Mouse (Mus musculus): ENCODE data around the gene Hadhb. TPM values are rescaled to one million over a fixed set of nuclear protein-coding genes. Genes with fewer than 3 reads are reported as not detected.

Hadhb gene
- polyA plus RNA-seq (2015; fragmentation: Nextera tagmentation; extraction: Ambion mirVana), result 66.4 and 70.4 TPM in 2 replicates

DNA sequence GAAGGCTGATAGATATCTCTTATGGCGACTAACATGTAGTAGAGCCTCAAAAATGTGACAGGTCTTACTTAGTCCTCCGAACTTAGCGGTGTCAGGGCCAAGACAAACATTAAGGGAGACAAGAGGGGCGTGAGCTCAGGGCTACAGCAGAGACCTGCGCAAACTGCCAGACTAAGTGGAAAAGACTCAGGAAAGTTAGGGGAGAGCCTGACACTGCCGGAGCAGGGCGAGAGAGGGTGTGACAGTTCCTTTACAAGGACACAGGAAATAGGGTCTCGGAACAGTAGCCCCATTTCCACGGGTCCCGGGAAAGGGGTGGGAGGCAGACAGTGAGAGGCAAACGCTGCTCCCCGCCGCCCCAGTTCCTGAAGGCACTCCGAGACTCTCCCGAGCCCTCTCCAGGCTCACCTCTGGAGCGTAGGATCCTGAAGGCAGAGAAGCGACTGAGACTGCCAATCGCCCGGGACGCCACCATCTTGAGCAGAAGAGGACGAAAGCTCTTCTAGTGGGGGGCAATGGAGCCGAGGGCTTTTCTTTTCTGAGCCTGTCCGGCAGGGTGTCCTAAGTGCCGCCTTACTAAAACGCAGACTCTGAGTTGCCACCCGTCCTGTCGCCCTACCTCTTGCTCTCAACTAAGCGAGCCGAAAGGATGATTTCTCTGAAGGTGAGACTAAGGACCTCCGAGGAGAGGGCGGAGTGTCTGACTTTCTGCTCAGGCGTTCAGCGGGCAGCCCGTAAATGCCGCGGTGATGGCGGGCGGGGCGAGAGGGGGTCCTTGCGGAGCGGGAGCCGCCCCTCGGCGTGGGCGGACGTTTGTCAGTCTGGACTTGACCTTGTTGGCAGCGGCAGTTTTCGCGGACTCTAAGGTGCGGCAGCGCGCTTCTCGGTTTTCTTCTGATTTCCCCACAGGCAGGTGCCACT lies at the start of gene Hadhb, which contains the start of gene Hadha:
Hadhb (plus strand) TSS at position 775 of the 921 bp plus-strand sequence.
Hadha (minus strand) TSS at position 689 of the 921 bp plus-strand sequence.
- peak; percentile 93 for ATAC-seq
- Histone ChIP-seq H3K4me3 (ENCODE audit: low read length) (peak within 1 kb of the TSS; percentile 63), H3K9me3 (ENCODE audit: control insufficient read depth, low read length) (no peaks in the 10 kb centered on the region), H3K36me3 (ENCODE audit: control insufficient read depth, insufficient read depth, low read length) (no peaks in the 10 kb centered on the region), H3K4me2 (ENCODE audit: low read length) (peak within 1 kb of the TSS; percentile 86), H3K27me3 (replicated peaks; ENCODE audit: control insufficient read depth, insufficient read depth, low read length) (no peaks in the 10 kb centered on the region), H3K9ac (ENCODE audit: low read depth, low read length) (peak within 1 kb of the TSS; percentile 78), H3K27ac (ENCODE audit: low read depth, low read length) (peak within 1 kb of the TSS; percentile 93), H3K4me1 (ENCODE audit: control insufficient read depth, insufficient read depth, low read depth, low read length) (peaks cover 21% of the 10 kb centered on the region)
- under 1% methylated on average over 44 of the region's 53 CpGs for WGBS

DNA sequence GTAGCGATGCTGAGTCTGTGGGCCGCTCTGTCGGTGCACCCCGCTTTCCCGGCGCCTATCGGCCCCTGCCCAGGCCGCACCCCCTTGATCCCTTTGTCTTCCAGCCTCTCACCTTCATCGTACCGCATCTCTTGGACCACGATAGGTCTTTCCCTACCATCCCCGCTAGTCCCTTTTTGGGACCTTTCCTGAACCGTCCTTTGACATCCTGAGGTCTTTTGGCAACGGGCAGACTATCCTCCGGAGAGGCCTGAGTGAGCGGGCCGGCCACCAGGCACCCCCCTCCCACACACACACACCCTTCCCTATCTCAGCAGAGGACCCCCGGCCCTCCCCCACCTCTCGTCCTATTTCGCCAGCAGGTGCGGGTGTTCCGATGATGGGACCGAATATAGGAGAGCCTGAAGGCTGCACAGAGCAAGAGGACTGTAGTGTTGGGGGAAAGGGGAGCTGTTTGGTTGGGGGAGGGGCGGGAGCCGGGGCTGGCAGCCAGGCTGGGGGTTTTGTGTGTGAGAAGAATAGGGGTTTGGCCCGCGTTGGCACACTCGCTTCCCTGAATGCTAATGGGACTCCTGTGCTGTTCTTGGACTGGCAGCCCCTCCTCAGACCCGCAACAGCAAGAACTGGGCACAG lies 49.3 kb upstream of the Hadhb start, which contains the start of gene 3110082J24Rik:
3110082J24Rik (minus strand) TSS at position 419 of the 633 bp plus-strand sequence.
- WGBS, result under 1% methylated on average over 28 of the region's 29 CpGs
- peak within 1 kb of the TSS; percentile 81 for H3K9ac ChIP-seq (ENCODE audit: low read depth, low read length)
- no peaks in the 10 kb centered on the region for H3K9me3 ChIP-seq (ENCODE audit: control insufficient read depth, low read length)
- peak within 1 kb of the TSS; percentile 96 for H3K4me2 ChIP-seq (ENCODE audit: low read length)
- no peaks in the 10 kb centered on the region for H3K36me3 ChIP-seq (ENCODE audit: control insufficient read depth, insufficient read depth, low read length)
- peak; percentile 64 for ATAC-seq
- H3K4me3 ChIP-seq (ENCODE audit: low read length), result peak within 1 kb of the TSS; percentile 75
- H3K4me1 ChIP-seq (ENCODE audit: control insufficient read depth, insufficient read depth, low read depth, low read length), result peaks cover 34% of the 10 kb centered on the region
- peak within 1 kb of the TSS; percentile 52 for H3K27ac ChIP-seq (ENCODE audit: low read depth, low read length)
- H3K27me3 ChIP-seq (replicated peaks; ENCODE audit: control insufficient read depth, insufficient read depth, low read length), result peaks cover 4% of the 10 kb centered on the region

DNA sequence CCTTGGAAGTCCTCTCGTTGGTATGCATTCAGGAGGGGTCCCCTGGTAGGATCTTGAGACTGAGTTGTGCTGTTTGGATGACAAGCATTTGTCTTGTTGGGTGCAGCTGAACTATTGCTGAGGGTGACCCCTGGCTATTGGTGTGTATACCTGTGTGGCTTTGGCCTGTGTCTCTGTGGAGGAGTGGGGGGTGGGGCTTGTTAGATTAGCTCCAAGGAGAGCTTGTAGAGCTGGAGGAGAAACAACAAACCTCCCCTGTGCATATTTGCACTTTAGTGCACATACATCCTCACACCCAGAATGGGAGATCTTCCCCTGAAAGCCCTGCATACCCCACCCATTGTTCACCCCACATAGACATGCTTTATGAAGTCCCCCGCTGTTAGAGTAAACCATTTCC lies 48.3 kb upstream of the Hadhb start:
- peak overlapping the region; percentile 75 for H3K4me3 ChIP-seq (ENCODE audit: low read length)
- H3K27ac ChIP-seq (ENCODE audit: low read depth, low read length), result peak overlapping the region; percentile 52
- H3K9ac ChIP-seq (ENCODE audit: low read depth, low read length), result peak overlapping the region; percentile 15; the same call in 1 of the 2 replicates
- peak overlapping the region; percentile 96 for H3K4me2 ChIP-seq (ENCODE audit: low read length)
- H3K4me1 ChIP-seq (ENCODE audit: control insufficient read depth, insufficient read depth, low read depth, low read length), result peaks cover 44% of the 10 kb centered on the region
- ATAC-seq, result no peak
- peaks cover 6% of the 10 kb centered on the region for H3K27me3 ChIP-seq (replicated peaks; ENCODE audit: control insufficient read depth, insufficient read depth, low read length)
- no peaks in the 10 kb centered on the region for H3K36me3 ChIP-seq (ENCODE audit: control insufficient read depth, insufficient read depth, low read length)
- WGBS, result 0% methylated on average over 2 of the region's 2 CpGs
- no peaks in the 10 kb centered on the region for H3K9me3 ChIP-seq (ENCODE audit: control insufficient read depth, low read length)

DNA sequence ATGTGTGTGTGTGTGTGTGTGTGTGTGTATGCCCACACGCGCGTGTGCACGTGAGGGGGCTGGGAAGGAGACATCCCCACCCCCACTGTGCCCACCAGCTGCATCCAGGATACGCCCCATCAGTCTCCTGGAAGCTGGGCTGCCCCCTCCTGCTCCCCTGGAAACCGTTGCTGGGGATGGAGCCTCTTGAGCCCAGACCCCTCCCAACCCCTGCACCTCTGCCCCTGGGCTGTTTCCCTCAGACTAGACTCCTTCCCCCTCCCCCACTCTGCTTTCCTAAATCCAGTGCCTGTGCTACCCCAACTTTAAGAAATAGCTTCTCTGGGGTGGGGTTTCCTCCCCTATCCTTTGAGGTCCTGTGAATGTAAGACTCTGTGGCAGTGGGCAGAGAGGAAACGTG lies 47.9 kb upstream of the Hadhb start:
- WGBS, result 6% methylated on average over 7 of the region's 7 CpGs
- peak; percentile 28; the same call in 1 of the 2 replicates for ATAC-seq
- Histone ChIP-seq H3K9ac (ENCODE audit: low read depth, low read length) (no peak overlapping the region; the same call in 1 of the 2 replicates), H3K27me3 (replicated peaks; ENCODE audit: control insufficient read depth, insufficient read depth, low read length) (peaks cover 10% of the 10 kb centered on the region), H3K4me1 (ENCODE audit: control insufficient read depth, insufficient read depth, low read depth, low read length) (peaks cover 44% of the 10 kb centered on the region), H3K4me3 (ENCODE audit: low read length) (peak overlapping the region; percentile 75), H3K4me2 (ENCODE audit: low read length) (peak overlapping the region; percentile 96), H3K27ac (ENCODE audit: low read depth, low read length) (peak overlapping the region; percentile 80), H3K36me3 (ENCODE audit: control insufficient read depth, insufficient read depth, low read length) (no peaks in the 10 kb centered on the region), H3K9me3 (ENCODE audit: control insufficient read depth, low read length) (no peaks in the 10 kb centered on the region)

DNA sequence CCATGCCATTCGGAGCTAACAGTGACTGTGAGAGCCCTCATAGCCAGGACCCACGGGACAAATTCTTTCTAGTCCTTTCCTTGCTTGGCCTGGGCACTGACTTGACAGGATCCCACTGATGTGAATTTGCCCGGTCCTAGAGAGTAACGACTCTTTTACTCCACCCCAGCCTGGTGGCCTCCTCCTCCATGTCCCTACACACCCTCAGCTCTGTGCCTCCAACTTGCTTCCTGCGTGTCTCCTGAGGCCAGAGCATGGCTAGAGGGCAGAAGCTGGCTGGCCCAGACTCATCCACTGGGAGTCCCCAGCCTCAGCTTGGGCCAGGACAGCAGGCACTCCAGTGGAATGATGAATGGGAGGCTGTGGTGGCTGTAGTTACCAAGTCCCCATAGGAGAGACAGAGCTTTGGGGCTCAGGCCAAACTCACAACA lies 47.4 kb upstream of the Hadhb start:
- peak overlapping the region; percentile 13; the same call in 1 of the 2 replicates for H3K4me3 ChIP-seq (ENCODE audit: low read length)
- WGBS, result 2% methylated on average over 5 of the region's 5 CpGs
- peaks cover 12% of the 10 kb centered on the region for H3K27me3 ChIP-seq (replicated peaks; ENCODE audit: control insufficient read depth, insufficient read depth, low read length)
- peaks cover 44% of the 10 kb centered on the region for H3K4me1 ChIP-seq (ENCODE audit: control insufficient read depth, insufficient read depth, low read depth, low read length)
- H3K36me3 ChIP-seq (ENCODE audit: control insufficient read depth, insufficient read depth, low read length), result no peaks in the 10 kb centered on the region
- ATAC-seq, result peak; percentile 51
- peak overlapping the region; percentile 96 for H3K4me2 ChIP-seq (ENCODE audit: low read length)
- H3K9me3 ChIP-seq (ENCODE audit: control insufficient read depth, low read length), result no peaks in the 10 kb centered on the region
- H3K9ac ChIP-seq (ENCODE audit: low read depth, low read length), result 0 out of 2 replicates have a peak overlapping the region, but pooled peaks have one; percentile 22
- H3K27ac ChIP-seq (ENCODE audit: low read depth, low read length), result peak overlapping the region; percentile 80

DNA sequence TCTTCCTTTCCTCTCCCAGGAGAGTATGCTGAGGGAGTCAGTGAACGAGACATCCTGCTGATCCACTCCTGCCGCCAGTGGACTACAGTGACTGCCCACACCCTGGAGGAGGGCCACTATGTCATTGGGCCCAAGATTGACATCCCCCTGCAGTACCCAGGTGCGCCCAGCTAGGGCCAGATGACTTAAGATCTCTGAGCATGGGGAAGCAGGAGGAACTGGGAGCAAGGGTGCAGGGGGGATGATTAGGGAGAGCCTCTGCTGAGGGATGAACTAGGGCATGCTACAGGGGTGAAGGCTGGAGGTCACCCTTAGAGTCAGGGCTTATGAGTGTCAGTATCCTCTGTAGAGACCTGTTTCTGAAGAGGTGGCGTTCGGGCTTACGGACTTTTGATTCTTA lies 46.8 kb upstream of the Hadhb start:
- Histone ChIP-seq H3K4me1 (ENCODE audit: control insufficient read depth, insufficient read depth, low read depth, low read length) (peaks cover 44% of the 10 kb centered on the region), H3K36me3 (ENCODE audit: control insufficient read depth, insufficient read depth, low read length) (no peaks in the 10 kb centered on the region), H3K27me3 (replicated peaks; ENCODE audit: control insufficient read depth, insufficient read depth, low read length) (peaks cover 12% of the 10 kb centered on the region), H3K4me2 (ENCODE audit: low read length) (peak overlapping the region; percentile 25), H3K9me3 (ENCODE audit: control insufficient read depth, low read length) (no peaks in the 10 kb centered on the region), H3K9ac (ENCODE audit: low read depth, low read length) (no peak overlapping the region), H3K4me3 (ENCODE audit: low read length) (no peak overlapping the region), H3K27ac (ENCODE audit: low read depth, low read length) (peak overlapping the region; percentile 80)
- WGBS, result 61% methylated on average over 6 of the region's 6 CpGs
- no peak for ATAC-seq

DNA sequence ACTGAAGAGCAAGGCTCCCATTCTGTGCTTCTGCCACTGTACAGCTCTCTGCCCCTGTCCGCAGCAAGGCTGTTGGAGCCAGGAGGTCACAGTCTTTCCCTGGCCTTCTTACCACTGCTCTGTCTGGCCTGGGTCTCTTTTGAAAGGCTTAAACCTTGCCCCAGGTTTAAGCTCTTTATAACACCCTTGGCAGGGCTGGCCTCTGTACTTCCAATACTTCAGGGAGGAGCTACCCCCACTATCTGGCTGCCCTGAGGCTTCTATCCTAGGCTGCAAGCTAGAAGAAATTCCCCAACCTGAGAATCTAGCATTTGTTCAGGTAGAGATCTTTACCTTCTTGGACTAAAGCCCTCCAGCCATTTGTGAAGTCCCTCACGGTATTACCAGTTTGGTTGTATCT lies 45.1 kb upstream of the Hadhb start:
- Histone ChIP-seq H3K4me1 (ENCODE audit: control insufficient read depth, insufficient read depth, low read depth, low read length) (peaks cover 55% of the 10 kb centered on the region), H3K36me3 (ENCODE audit: control insufficient read depth, insufficient read depth, low read length) (no peaks in the 10 kb centered on the region), H3K9ac (ENCODE audit: low read depth, low read length) (no peak overlapping the region), H3K27ac (ENCODE audit: low read depth, low read length) (no peak overlapping the region), H3K9me3 (ENCODE audit: control insufficient read depth, low read length) (no peaks in the 10 kb centered on the region), H3K4me3 (ENCODE audit: low read length) (no peak overlapping the region), H3K27me3 (replicated peaks; ENCODE audit: control insufficient read depth, insufficient read depth, low read length) (peaks cover 12% of the 10 kb centered on the region), H3K4me2 (ENCODE audit: low read length) (no peak overlapping the region; the same call in 1 of the 2 replicates)
- ATAC-seq, result no peak
- 40% methylated on average over 2 of the region's 2 CpGs for WGBS

DNA sequence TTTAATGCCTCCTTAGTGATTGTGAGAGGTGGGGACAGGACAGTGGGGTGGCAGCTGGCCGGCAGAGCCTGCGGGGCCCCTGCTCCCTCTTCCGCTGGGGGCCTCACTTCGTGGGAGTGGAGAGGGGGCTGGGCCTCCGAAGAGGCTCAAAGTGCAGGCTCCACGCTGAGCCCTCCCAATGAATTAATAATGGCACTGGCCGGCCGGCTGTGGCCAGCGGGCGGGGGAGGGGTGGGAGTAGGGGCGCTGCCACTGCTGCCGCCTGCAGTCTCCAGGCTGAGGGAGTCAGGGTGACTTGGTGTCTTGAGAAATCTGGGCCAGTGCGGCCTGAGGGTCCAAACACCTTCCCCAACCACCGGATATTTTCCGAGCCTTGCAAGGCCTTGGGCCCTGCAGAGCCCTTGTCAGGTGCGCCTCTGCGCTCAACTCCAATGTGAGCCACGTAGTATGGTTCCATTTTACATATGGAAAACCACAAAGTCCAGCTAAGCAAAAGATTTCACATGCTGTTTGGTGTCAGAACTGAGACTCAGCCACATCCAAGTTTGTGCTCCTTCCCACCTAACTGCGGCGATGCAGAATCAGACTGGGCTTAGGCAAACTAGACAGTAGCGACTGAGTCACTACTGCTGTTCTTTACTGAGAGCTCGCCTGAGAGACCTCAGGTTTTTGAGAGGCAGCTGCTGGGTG lies 44.5 kb upstream of the Hadhb start:
- Histone ChIP-seq H3K9me3 (ENCODE audit: control insufficient read depth, low read length) (no peaks in the 10 kb centered on the region), H3K4me3 (ENCODE audit: low read length) (peak overlapping the region; percentile 2; the same call in 1 of the 2 replicates), H3K4me1 (ENCODE audit: control insufficient read depth, insufficient read depth, low read depth, low read length) (peaks cover 51% of the 10 kb centered on the region), H3K9ac (ENCODE audit: low read depth, low read length) (peak overlapping the region; percentile 45; the same call in 1 of the 2 replicates), H3K27me3 (replicated peaks; ENCODE audit: control insufficient read depth, insufficient read depth, low read length) (peaks cover 8% of the 10 kb centered on the region), H3K36me3 (ENCODE audit: control insufficient read depth, insufficient read depth, low read length) (no peaks in the 10 kb centered on the region), H3K27ac (ENCODE audit: low read depth, low read length) (peak overlapping the region; percentile 63), H3K4me2 (ENCODE audit: low read length) (peak overlapping the region; percentile 46)
- WGBS, result 9% methylated on average over 22 of the region's 22 CpGs
- no peak for ATAC-seq

Data from hindbrain, embryonic 16.5 days (tissue).